Mouse (Mus musculus): Measurements from ENCODE around the gene Clspn.

DNA sequence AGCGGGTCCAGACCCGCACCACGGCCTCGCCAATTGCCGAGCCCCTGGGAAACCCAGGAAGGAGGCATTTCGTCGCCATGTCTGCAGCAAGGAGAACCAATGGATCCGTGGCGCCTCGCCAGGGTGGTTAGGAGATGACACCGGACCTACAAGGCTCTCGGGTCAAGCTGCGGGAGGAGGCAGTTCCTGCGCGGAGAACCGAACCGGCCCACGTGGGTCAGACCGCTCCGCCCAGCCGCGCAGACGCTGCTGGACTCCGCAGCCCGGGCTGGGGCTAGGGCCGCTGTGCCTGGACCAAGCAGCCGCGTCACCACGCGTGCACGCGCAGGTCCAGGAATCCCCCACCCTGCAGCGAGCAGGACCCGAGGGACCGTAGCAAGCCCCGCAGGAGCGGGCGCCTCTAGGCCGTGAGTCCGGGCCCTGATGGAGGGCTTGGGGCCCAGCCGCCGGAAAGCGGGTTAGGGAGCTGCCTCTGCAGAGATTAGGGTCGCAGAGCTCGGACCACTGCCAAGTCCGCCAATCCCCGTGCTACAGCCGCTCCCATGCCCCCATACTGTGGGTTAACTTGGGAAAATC lies 53.0 kb downstream of the Clspn start, which contains the start of gene 5730409E04Rik:
- TF ChIP-seq CTCF (IDR thresholded peaks at IDR 0.05; ENCODE audit: control insufficient read depth, insufficient read depth, insufficient read length) = no peak
- TF ChIP-seq CEBPB (IDR thresholded peaks at IDR 0.05; ENCODE audit: low read depth) = no peak
- no peak for TF ChIP-seq USF1 (IDR thresholded peaks at IDR 0.05; ENCODE audit: low read depth)
- TF ChIP-seq MYOD1 (IDR thresholded peaks at IDR 0.05; ENCODE audit: control insufficient read depth, insufficient read length, low read depth) = no peak
- no peak for TF ChIP-seq MYOG (IDR thresholded peaks at IDR 0.05; ENCODE audit: control insufficient read depth, extremely low read depth, insufficient read length)
- no peak for TF ChIP-seq FOSL1 (IDR thresholded peaks at IDR 0.05; ENCODE audit: insufficient read depth, low read length, poor library complexity, severe bottlenecking)
